Mouse (Mus musculus): ENCODE measurements around the gene 4931440F15Rik. TPM values are rescaled to one million over a fixed set of nuclear protein-coding genes. Genes with fewer than 3 reads are reported as not detected.

4931440F15Rik gene
- total and polyA plus RNA-seq, 3 experiments = 0.06 to 0.08 TPM; not detected in 1

DNA sequence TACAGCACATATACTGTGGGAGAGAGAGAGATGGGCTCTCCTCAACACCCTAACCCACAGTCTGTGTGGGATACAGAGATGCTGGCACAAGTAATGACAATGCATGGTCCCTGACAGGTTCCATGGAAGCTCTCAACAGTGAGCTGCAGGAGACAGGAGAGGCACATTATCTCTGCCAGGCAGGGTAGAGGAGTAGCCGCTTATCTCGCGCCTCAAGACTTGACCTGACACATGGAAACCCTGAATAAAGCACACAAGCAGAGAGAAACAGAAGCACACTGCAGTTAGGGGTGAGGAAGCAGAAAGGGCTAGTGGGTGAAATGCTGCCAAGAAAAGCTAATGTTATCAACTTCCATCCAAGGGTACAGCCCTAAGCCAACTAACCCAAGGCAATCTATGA is 10.2 kb downstream of the 4931440F15Rik start (continued):
- TF ChIP-seq ELF1 (IDR thresholded peaks at IDR 0.05; ENCODE audit: low read depth, low read length) (no peak), ETS1 (IDR thresholded peaks at IDR 0.05; ENCODE audit: low read depth, low read length) (peak; percentile 92), EP300 (IDR thresholded peaks at IDR 0.05; ENCODE audit: low read depth in 1 of 2, low read length in 2 of 2) (peak; percentile 97 to 99), CHD1 (IDR thresholded peaks at IDR 0.05; ENCODE audit: low read depth, low read length) (no peak), ZC3H11A (IDR thresholded peaks at IDR 0.05; ENCODE audit: low read depth, low read length) (no peak), ZMIZ1 (IDR thresholded peaks at IDR 0.05; ENCODE audit: low read depth, low read length) (no peak), POLR2AphosphoS5 (IDR thresholded peaks at IDR 0.05; ENCODE audit: borderline replicate concordance, low read depth, low read length) (no peak), RAD21 (IDR thresholded peaks at IDR 0.05; ENCODE audit: low read depth, low read length) (no peak; the same call in 1 of the 2 replicates), RCOR1 (IDR thresholded peaks at IDR 0.05; ENCODE audit: low read depth, low read length) (peak; percentile 86), MYB (IDR thresholded peaks at IDR 0.05; ENCODE audit: low read depth, low read length) (peak; percentile 16; the same call in 1 of the 2 replicates), MAZ (IDR thresholded peaks at IDR 0.05; ENCODE audit: low read depth, low read length) (no peak), UBTF (IDR thresholded peaks at IDR 0.05; ENCODE audit: borderline replicate concordance, insufficient read depth, low read depth, low read length) (no peak), MAFK (IDR thresholded peaks at IDR 0.05; ENCODE audit: borderline replicate concordance, low read depth, low read length) (peak; percentile 8; the same call in 1 of the 2 replicates), TCF12 (IDR thresholded peaks at IDR 0.05; ENCODE audit: low read depth, low read length) (peak; percentile 99), SIN3A (IDR thresholded peaks at IDR 0.05; ENCODE audit: low read length) (peak; percentile 85), MAX (IDR thresholded peaks at IDR 0.05; ENCODE audit: low read length) (peak; percentile 67; the same call in 1 of the 2 replicates), MYC (IDR thresholded peaks at IDR 0.05; ENCODE audit: low read depth, low read length) (peak; percentile 95), NELFE (IDR thresholded peaks at IDR 0.05; ENCODE audit: low read depth, low read length) (no peak), TBP (IDR thresholded peaks at IDR 0.05; ENCODE audit: low read depth, low read length) (peak; percentile 69; the same call in 1 of the 2 replicates), GATA1 (IDR thresholded peaks at IDR 0.05; ENCODE audit: low read depth, low read length) (peak; percentile 99), MEF2A (IDR thresholded peaks at IDR 0.05; ENCODE audit: extremely low read depth, insufficient replicate concordance, low read depth, low read length, poor library complexity, severe bottlenecking) (0 out of 2 replicates have a peak, but pooled peaks have one; percentile 43)

DNA sequence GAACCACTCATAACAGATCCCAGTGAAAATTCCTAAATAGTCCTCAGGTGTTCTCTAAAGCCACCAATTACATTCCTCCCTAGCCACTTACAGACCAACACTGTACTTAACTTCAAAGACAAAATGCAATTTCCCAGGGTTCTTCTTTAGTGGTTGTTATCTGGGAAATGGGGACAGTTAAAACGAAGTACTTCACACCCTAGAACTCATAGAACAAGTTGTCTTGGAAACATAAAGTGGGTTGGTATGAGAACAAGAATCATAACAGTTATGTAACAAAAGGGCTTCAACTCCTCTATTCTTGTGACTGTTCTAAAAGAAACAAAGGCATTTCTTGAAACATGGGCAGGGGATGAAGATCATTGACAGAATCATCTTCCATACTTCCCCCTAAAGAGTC is 12.2 kb downstream of the 4931440F15Rik start:
- H3K4me1 ChIP-seq (ENCODE audit: control insufficient read depth in 1 of 2, insufficient read depth in 2 of 2, low read length in 2 of 2) = peaks cover 18 to 20% of the 10 kb centered on the region in 2 experiments
- no peaks in the 10 kb centered on the region for H3K79me2 ChIP-seq (ENCODE audit: control insufficient read depth, insufficient read depth, low read length, poor library complexity)
- TF ChIP-seq GATA1 (IDR thresholded peaks at IDR 0.05; ENCODE audit: low read depth, low read length) (no peak), ELF1 (IDR thresholded peaks at IDR 0.05; ENCODE audit: low read depth, low read length) (no peak), ZMIZ1 (IDR thresholded peaks at IDR 0.05; ENCODE audit: low read depth, low read length) (no peak), RCOR1 (IDR thresholded peaks at IDR 0.05; ENCODE audit: low read depth, low read length) (no peak), BHLHE40 (IDR thresholded peaks at IDR 0.05; ENCODE audit: borderline replicate concordance, low read depth, low read length) (no peak), MXI1 (IDR thresholded peaks at IDR 0.05; ENCODE audit: low read depth, low read length) (no peak), CHD1 (IDR thresholded peaks at IDR 0.05; ENCODE audit: low read depth, low read length) (no peak), ZC3H11A (IDR thresholded peaks at IDR 0.05; ENCODE audit: low read depth, low read length) (no peak), NRF1 (IDR thresholded peaks at IDR 0.05; ENCODE audit: insufficient read depth, low read depth, low read length, poor library complexity, severe bottlenecking) (no peak), KAT2A (conservative IDR thresholded peaks at IDR 0.05; ENCODE audit: low read depth, low read length) (no peak), JUND (IDR thresholded peaks at IDR 0.05; ENCODE audit: low read depth, low read length) (no peak), POLR2AphosphoS5 (IDR thresholded peaks at IDR 0.05; ENCODE audit: borderline replicate concordance, low read depth, low read length) (no peak), POLR2AphosphoS2 (IDR thresholded peaks at IDR 0.05; ENCODE audit: low read length) (no peak), CHD2 (IDR thresholded peaks at IDR 0.05; ENCODE audit: low read length) (no peak), USF1 (IDR thresholded peaks at IDR 0.05; ENCODE audit: low read depth, low read length) (no peak), GABPA (IDR thresholded peaks at IDR 0.05; ENCODE audit: low read depth, low read length) (no peak), POLR2A (IDR thresholded peaks at IDR 0.05; ENCODE audit: control insufficient read depth in 1 of 2, insufficient read depth in 1 of 2, low read depth in 1 of 2, low read length in 2 of 2, poor library complexity in 1 of 2) (no peak), E2F4 (IDR thresholded peaks at IDR 0.05; ENCODE audit: borderline replicate concordance, low read depth, low read length) (no peak)
- no peaks in the 10 kb centered on the region for H3K9me3 ChIP-seq (replicated peaks; ENCODE audit: insufficient read depth, low read length)
- H3K27me3 ChIP-seq (ENCODE audit: control insufficient read depth in 1 of 2, insufficient read depth in 2 of 2, low read length in 2 of 2) = no peaks in the 10 kb centered on the region
- no peak overlapping the region for H3K27ac ChIP-seq (ENCODE audit: control insufficient read depth, low read depth, low read length)
- H3K4me3 ChIP-seq (ENCODE audit: control insufficient read depth in 1 of 2, insufficient read depth in 1 of 2, low read depth in 2 of 2, low read length in 2 of 2) = no peak overlapping the region
- H3K9ac ChIP-seq (ENCODE audit: control insufficient read depth, low read depth, low read length, poor library complexity, severe bottlenecking) = no peak overlapping the region
- DNase-seq (ENCODE audit: low read depth, low spot score) = no peak
- H3K36me3 ChIP-seq (ENCODE audit: control insufficient read depth in 1 of 2, insufficient read depth in 2 of 2, low read length in 2 of 2) = peaks cover 0 to 28% of the 10 kb centered on the region in 2 experiments; a peak in 2 of 4 replicates
